Mouse (Mus musculus): Measurements from ENCODE around the gene Acsbg2.

GRCm38 (mm10) chr17:56895368-56895918, 21.2 kb upstream of the Acsbg2 start:
- TF ChIP-seq POLR2A (IDR thresholded peaks at IDR 0.05; ENCODE audit: low read depth, low read length) (no peak), CTCF (IDR thresholded peaks at IDR 0.05; ENCODE audit: borderline replicate concordance, insufficient read depth, low read length) (no peak)

Measured in embryonic fibroblast, embryonic 13.5 days (primary cell).